Mouse (Mus musculus) midbrain, embryonic 16.5 days (tissue): ENCODE data around the gene Slc37a3. TPM values are rescaled to one million over a fixed set of nuclear protein-coding genes. Genes with fewer than 3 reads are reported as not detected.

Experiments used
- ATAC-seq: fragments of 200-750 bp; cut with Nextera tagmentation; 2 replicates; pipeline ENCODE4 v1.8.0; 2017; ENCODE audit warnings: moderate TSS enrichment
- H3K27ac ChIP-seq: fragments of 300-500 bp; sonication (generic); 2 replicates; pipeline ENCODE4 v1.5.1; 2014; ENCODE audit warnings: mild to moderate bottlenecking, low read length, mixed read lengths
- H3K27me3 ChIP-seq: fragments of 300-500 bp; sonication (generic); 2 replicates; pipeline ENCODE4 v1.6.1; 2014; ENCODE audit warnings: low read depth, low read length, mixed read lengths; ENCODE audit not compliant: control insufficient read depth, insufficient read depth
- H3K36me3 ChIP-seq: fragments of 300-500 bp; sonication (generic); 2 replicates; pipeline ENCODE4 v1.6.1; 2014; ENCODE audit warnings: mild to moderate bottlenecking, low read length, moderate library complexity, mixed read lengths; ENCODE audit not compliant: control insufficient read depth, insufficient read depth
- H3K4me1 ChIP-seq: fragments of 300-500 bp; sonication (generic); 2 replicates; pipeline ENCODE4 v1.6.1; 2014; ENCODE audit warnings: mild to moderate bottlenecking, low read length, mixed read lengths; ENCODE audit not compliant: control insufficient read depth, insufficient read depth
- H3K4me2 ChIP-seq: fragments of 300-500 bp; sonication (generic); 2 replicates; pipeline ENCODE4 v1.6.1; 2014; ENCODE audit warnings: mild to moderate bottlenecking, low read length, mixed read lengths
- H3K4me3 ChIP-seq: fragments of 300-500 bp; sonication (generic); 2 replicates; pipeline ENCODE4 v1.5.1; 2014; ENCODE audit warnings: low read depth, mild to moderate bottlenecking, low read length, moderate library complexity, mixed read lengths
- H3K9ac ChIP-seq: fragments of 300-500 bp; sonication (generic); 2 replicates; pipeline ENCODE4 v1.6.1; 2014; ENCODE audit warnings: low read depth, low read length, mixed read lengths
- H3K9me3 ChIP-seq: fragments of 300-500 bp; sonication (generic); replicated peaks from 2 replicates; pipeline ENCODE4 v1.6.1; 2014; ENCODE audit warnings: mild to moderate bottlenecking, low read length, mixed read lengths; ENCODE audit not compliant: control insufficient read depth, poor library complexity, severe bottlenecking
- WGBS: fragments of 180-500 bp; shearing (Covaris S2); extraction: QIAGEN DNeasy Blood & Tissue Kit; methylation state at CpG from one replicate; pipeline ENCODE4 v1.1.7; 2014; 5-methylcytosine and 5-hydroxymethylcytosine counted together
- polyA plus RNA-seq: library from polyadenylated mRNA; unstranded; fragments of >200 nt; fragmentation: Nextera tagmentation; extraction: Ambion mirVana; gene quantifications from 2 replicates; pipeline ENCODE4 v1.2.1, GENCODE M21; 2015

Slc37a3 gene
- polyA plus RNA-seq, 1 experiment from 2014 or later: 67.9 TPM

DNA sequence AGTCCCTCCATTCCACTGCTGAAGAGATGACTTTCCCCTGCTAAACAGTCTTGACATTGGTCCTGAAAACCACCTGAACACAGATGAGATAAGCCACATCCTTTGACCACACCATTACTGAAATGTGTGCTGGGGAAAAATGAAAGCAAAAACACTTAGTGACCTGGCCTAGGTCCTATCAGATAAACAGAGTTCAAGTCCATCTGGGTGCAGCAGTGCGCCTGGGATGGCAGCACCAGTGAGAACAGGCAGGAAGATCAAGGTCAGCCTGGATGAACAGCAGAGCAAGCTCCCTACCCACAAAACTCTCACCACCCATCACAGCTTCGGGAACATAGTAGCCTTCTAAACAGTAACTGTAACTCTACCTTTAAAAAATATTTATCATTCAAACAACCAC lies 35.7 kb downstream of the Slc37a3 start:
- H3K4me3 ChIP-seq: no peak overlapping the region
- H3K27me3 ChIP-seq: no peaks in the 10 kb centered on the region
- peaks cover 11% of the 10 kb centered on the region for H3K36me3 ChIP-seq
- no peaks in the 10 kb centered on the region for H3K9me3 ChIP-seq
- WGBS: 90% methylated on average over 2 of the region's 2 CpGs
- no peak overlapping the region for H3K9ac ChIP-seq
- no peak overlapping the region for H3K4me2 ChIP-seq
- no peak for ATAC-seq
- no peaks in the 10 kb centered on the region; the same call in 1 of the 2 replicates for H3K4me1 ChIP-seq
- H3K27ac ChIP-seq: no peak overlapping the region

DNA sequence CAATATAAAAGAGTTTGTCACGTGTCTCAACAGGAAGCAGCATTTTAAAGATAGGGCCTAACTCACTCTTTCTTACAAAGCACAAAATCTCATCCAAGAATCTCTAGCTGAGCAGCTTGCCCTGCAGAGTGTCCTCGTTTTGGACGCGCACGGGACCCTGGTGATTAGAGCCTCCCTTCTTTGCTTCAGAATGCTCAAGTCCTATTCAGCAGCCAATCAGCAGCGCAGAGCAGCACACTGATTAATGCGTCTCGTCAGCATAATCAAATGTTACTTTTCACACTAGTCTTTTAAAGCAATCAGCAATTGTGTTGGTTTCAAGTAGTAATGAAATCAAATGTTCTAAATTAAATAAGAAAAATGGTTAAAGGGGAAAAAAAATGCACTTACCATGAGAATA lies 39.1 kb downstream of the Slc37a3 start:
- Histone ChIP-seq H3K4me1 (no peaks in the 10 kb centered on the region), H3K27ac (no peak overlapping the region), H3K36me3 (peaks cover 20% of the 10 kb centered on the region), H3K9me3 (no peaks in the 10 kb centered on the region), H3K9ac (no peak overlapping the region), H3K27me3 (no peaks in the 10 kb centered on the region), H3K4me3 (no peak overlapping the region), H3K4me2 (no peak overlapping the region)
- WGBS: 79% methylated on average over 8 of the region's 8 CpGs
- no peak for ATAC-seq

DNA sequence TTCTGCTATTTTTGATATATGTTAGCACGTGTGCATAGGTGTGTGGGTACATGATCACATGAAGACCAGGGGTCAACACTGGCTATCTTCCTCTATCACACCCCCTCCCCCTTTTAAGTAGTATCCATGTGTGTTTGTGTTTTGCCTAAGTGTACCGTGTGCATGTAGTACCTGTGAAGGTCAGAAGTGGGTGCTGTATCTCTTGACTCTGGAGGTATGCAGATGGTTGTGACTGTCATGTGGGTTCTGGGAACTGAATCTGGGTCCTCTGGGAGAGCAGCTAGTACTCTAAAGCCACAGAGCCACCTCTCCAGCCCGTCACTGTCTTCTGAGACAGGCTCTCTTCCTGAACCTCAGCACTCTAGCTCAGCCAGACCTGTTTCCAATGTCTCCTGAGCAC lies 42.6 kb downstream of the Slc37a3 start:
- H3K4me3 ChIP-seq: no peak overlapping the region
- no peak overlapping the region for H3K4me2 ChIP-seq
- WGBS: 95% methylated on average over 3 of the region's 3 CpGs
- H3K9me3 ChIP-seq: no peaks in the 10 kb centered on the region
- H3K27me3 ChIP-seq: no peaks in the 10 kb centered on the region
- no peak overlapping the region for H3K27ac ChIP-seq
- H3K36me3 ChIP-seq: peaks cover 22% of the 10 kb centered on the region
- H3K4me1 ChIP-seq: no peaks in the 10 kb centered on the region
- ATAC-seq: no peak
- no peak overlapping the region for H3K9ac ChIP-seq

DNA sequence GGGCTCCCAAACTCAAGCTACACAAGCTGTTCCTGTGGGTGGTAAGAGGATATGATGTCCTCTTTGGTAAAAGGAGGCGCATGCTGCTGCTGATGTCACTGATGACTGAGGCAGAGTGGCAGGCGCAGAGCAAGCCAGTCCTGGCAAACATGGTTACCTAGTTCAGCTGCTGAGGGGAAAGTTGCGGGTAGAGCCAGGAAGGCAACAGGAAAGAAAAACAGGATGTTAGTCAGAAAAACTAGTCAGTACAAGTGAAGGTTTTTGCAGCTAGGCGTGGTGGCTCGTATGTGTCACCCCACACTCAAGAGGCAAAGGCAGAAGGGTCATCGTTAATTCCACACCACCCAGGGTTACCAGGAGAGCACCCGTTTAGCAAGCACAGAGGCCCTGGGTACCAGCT lies 43.3 kb downstream of the Slc37a3 start:
- Histone ChIP-seq H3K4me3 (no peak overlapping the region), H3K9ac (no peak overlapping the region), H3K9me3 (no peaks in the 10 kb centered on the region), H3K36me3 (peaks cover 22% of the 10 kb centered on the region), H3K4me1 (no peaks in the 10 kb centered on the region), H3K4me2 (no peak overlapping the region), H3K27me3 (no peaks in the 10 kb centered on the region), H3K27ac (no peak overlapping the region)
- 92% methylated on average over 7 of the region's 7 CpGs for WGBS
- ATAC-seq: no peak

DNA sequence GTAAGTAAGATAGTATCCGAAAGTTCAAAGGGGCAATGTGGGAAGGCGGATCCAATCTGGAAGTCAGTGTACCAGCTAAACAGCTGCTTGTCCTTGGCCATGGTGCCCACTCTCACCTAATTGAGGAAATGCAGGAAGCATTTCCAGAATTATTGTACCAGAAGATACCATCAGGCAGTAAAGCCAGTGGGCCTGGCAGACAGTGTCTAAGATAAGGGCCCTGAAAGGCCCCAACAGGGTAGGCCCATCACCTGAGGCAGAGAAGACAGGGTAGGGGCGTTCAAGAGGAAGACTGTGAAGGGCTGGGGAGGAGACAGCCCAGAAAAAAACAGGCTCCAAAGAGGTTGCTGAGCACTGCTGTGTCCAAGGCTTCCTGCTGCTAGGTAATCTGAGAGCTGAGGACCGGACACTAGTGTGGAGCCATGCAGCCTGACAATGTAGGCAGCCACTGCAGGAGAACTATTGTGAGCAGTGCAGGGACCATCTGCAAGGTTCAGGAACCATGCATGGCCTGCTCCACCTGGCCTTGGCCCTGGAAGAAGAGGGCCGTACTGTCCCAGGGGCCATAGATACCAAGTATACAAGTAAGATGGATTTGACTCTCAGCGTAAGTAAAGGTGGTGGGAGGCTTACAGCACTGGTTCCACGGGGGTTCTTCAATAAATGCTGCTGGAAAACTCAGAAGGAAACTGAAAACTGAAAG lies 45.3 kb downstream of the Slc37a3 start:
- Histone ChIP-seq H3K9me3 (no peaks in the 10 kb centered on the region), H3K36me3 (peaks cover 14% of the 10 kb centered on the region), H3K9ac (no peak overlapping the region), H3K27ac (no peak overlapping the region), H3K4me1 (no peaks in the 10 kb centered on the region), H3K27me3 (no peaks in the 10 kb centered on the region), H3K4me2 (no peak overlapping the region), H3K4me3 (no peak overlapping the region)
- WGBS: 75% methylated on average over 7 of the region's 7 CpGs
- ATAC-seq: no peak

DNA sequence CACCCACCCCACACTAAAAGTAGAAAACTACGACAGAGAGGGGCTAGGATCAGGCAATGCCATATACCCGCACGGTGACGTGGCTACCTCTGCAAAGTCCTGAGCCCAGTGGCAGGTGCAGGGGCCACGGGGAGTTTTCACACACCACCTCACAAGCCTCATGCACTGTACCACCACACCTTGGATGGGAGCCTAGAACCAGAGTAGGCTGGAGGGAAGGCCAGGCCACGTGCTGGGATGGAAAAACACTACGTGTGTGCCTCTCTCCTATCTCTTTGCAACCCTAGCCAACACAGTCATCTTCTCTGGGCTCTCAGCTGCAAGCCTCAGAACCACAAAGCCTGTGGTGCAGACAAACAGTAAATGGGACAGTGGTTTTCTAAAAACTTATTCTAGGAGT lies 46.5 kb downstream of the Slc37a3 start:
- H3K4me2 ChIP-seq: no peak overlapping the region
- H3K9ac ChIP-seq: no peak overlapping the region
- H3K27ac ChIP-seq: no peak overlapping the region
- H3K36me3 ChIP-seq: peaks cover 10% of the 10 kb centered on the region
- WGBS: 91% methylated on average over 7 of the region's 7 CpGs
- no peak overlapping the region for H3K4me3 ChIP-seq
- no peaks in the 10 kb centered on the region for H3K27me3 ChIP-seq
- no peaks in the 10 kb centered on the region for H3K4me1 ChIP-seq
- ATAC-seq: no peak
- no peaks in the 10 kb centered on the region for H3K9me3 ChIP-seq

DNA sequence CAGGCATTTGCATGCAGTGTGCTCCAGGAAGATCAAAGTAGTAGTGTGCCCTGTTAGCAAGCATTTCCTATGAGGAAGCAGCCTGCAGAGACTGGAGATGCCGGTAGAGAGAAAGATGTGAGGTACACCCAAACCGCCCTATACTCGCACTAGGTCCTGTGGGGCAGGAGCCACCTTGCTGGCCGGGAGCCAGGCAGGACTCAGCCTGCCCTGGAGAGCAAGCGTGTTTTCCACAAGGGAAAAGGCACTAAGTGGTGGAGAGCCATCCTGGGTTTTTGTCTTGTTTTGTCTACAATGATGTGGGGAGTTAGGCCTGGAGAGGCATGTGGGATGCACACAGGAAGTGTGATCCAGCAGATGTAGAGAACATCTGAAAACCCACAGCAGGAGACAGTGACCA lies 57.2 kb downstream of the Slc37a3 start:
- H3K27ac ChIP-seq: no peak overlapping the region
- H3K4me3 ChIP-seq: no peak overlapping the region
- no peaks in the 10 kb centered on the region for H3K36me3 ChIP-seq
- H3K9me3 ChIP-seq: no peaks in the 10 kb centered on the region
- no peak overlapping the region for H3K4me2 ChIP-seq
- ATAC-seq: peak; percentile 27; the same call in 1 of the 2 replicates
- no peak overlapping the region for H3K9ac ChIP-seq
- WGBS: 82% methylated on average over 5 of the region's 5 CpGs
- no peaks in the 10 kb centered on the region for H3K27me3 ChIP-seq
- H3K4me1 ChIP-seq: 0 out of 2 replicates have a peak, but pooled peaks cover 3% of the 10 kb centered on the region

DNA sequence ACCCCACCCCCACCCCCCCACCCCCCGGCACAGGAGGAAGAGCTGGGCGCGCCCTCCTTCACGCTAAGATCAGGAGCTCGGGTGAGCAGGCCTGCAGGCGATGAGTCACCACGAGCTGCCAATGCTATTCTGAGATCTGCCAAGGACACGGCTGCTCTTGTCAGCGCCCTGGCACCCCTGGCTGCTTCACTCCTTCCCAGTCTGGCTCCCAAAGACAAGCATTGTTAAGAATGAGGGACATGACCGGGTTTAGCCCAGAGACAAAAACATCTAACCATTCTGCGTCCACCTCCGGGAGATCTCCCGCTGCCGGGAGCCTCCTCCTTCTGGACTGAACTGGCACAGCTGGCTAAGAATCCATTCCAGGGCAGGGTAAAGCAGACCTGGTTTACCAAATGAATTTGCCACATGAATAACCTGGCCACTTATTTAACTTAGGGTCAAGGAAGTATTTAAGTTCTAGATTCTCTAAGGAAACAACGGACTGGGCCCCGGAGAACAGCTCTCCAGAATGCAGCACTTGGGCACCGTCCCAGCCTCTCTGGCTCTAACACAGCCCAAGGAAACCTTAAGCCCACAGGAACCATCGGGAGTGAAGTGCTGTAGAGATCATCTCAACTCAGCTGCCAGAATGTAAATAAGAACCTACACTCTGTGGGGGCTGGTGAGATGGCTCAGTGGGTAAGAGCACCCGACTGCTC lies 58.3 kb downstream of the Slc37a3 start:
- Histone ChIP-seq H3K27me3 (no peaks in the 10 kb centered on the region), H3K4me2 (no peak overlapping the region), H3K9me3 (no peaks in the 10 kb centered on the region), H3K27ac (peak overlapping the region; percentile 68), H3K4me3 (no peak overlapping the region), H3K9ac (no peak overlapping the region), H3K36me3 (no peaks in the 10 kb centered on the region), H3K4me1 (0 out of 2 replicates have a peak, but pooled peaks cover 3% of the 10 kb centered on the region)
- ATAC-seq: peak; percentile 72
- WGBS: 54% methylated on average over 18 of the region's 19 CpGs

DNA sequence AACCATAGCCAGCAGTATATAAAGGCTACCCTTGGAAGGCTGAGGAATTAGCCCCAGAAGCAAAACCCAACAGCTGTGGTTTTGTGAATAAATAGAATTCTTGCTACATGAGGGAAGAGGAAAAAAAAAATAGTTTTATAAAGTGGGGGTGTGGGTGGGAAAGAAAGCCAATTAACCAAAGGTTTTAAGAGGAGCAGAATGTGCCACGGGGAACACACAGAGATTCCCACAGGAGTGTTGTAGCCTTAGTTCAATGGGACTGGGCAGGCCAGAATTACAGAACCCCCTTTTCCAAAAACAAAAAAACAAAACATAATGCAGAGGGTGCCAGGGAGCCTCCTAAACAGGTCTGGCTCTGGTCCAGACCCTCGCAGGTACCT lies 58.9 kb downstream of the Slc37a3 start:
- Histone ChIP-seq H3K36me3 (no peaks in the 10 kb centered on the region), H3K4me2 (no peak overlapping the region), H3K9ac (no peak overlapping the region), H3K27me3 (no peaks in the 10 kb centered on the region), H3K4me1 (0 out of 2 replicates have a peak, but pooled peaks cover 3% of the 10 kb centered on the region), H3K9me3 (no peaks in the 10 kb centered on the region), H3K27ac (no peak overlapping the region), H3K4me3 (no peak overlapping the region)
- no peak for ATAC-seq
- 76% methylated on average over 2 of the region's 2 CpGs for WGBS
